Mouse (Mus musculus) liver, adult 2 months (tissue): Measurements from ENCODE around the gene Atp6v1fnb.

Experiments
- CTCF ChIP-seq: fragments of 200-500 bp; IDR thresholded peaks from 2 replicates; pipeline ENCODE4 v1.5.1; 2011; ENCODE audit warnings: low read depth, low read length, control low read depth
- POLR2A ChIP-seq: fragments of 200-500 bp; IDR thresholded peaks from 2 replicates; pipeline ENCODE4 v1.6.1; 2011; ENCODE audit warnings: low read length, control low read depth; ENCODE audit not compliant: insufficient read depth; ENCODE audit errors: extremely low read depth

- TF ChIP-seq CTCF, result no peak
- TF ChIP-seq POLR2A, result no peak
Measured at GRCm38 (mm10) chr6:29506834-29507233, 35.6 kb downstream of the Atp6v1fnb start.
